9 mouse cellular contexts compared by ENCODE assay signal in the genomic region with DNA sequence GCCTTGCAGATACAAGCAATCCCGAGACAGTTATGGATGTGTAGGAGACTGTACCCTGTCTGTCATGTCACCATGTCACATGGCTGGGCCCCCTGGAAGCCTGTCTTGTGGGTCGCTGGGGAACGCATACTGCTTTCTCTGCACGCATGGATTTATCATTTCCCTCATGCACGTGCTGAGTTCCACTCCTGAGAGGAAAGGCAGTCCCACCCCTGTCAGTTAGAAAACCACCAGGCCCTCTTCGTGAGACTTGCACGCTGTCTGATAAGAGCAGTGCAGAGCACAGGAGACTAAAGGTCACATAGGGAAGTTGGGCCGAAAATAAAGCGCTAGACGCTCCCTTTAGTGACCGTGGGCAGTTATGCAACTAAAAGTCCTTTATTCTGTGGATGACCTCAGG.
A peak's percentile ranks its signal among the peaks of the same experiment; 100 is the strongest.
DNase-seq lines count a peak whose midpoint lies in the region; ATAC-seq and TF ChIP-seq lines count a peak whose summit lies in the region.
"Had no signal": no experiment of that assay in that cellular context is flagged by ENCODE, and none has a peak within 500 bp of the region (broad histone marks: within the 10 kb centered on the region; RNA-seq: fewer than 3 reads in every experiment).

No protein-coding gene starts in this region.

- TF ChIP-seq RAD21 in MEL (IDR thresholded peaks at IDR 0.05; ENCODE audit: low read depth, low read length), result no peak

- H3K27ac ChIP-seq in MEL (ENCODE audit: control insufficient read depth, low read depth, low read length), result peak overlapping the region; percentile 97
- H3K27ac ChIP-seq in embryonic facial prominence, embryonic 10.5 days (replicated peaks), result peak overlapping the region; percentile 61
- no peak overlapping the region for H3K27ac ChIP-seq in intestine, embryonic 16.5 days (ENCODE audit: low read length)
- no peak overlapping the region for H3K27ac ChIP-seq in cerebellum, adult 2 months (ENCODE audit: insufficient read depth, low read length)

- H3K9ac ChIP-seq in MEL (ENCODE audit: control insufficient read depth, low read depth, low read length, poor library complexity, severe bottlenecking), result peak overlapping the region; percentile 56
- H3K9ac ChIP-seq in intestine, embryonic 16.5 days (ENCODE audit: low read depth, low read length), result no peak overlapping the region

- peak; percentile 42 to 48; a peak in 3 of 4 replicates for TF ChIP-seq POLR2A in MEL (IDR thresholded peaks at IDR 0.05; ENCODE audit: control insufficient read depth in 1 of 2, insufficient read depth in 1 of 2, low read depth in 1 of 2, low read length in 2 of 2, poor library complexity in 1 of 2)
- no peak for TF ChIP-seq POLR2A in cerebellum, adult 2 months (IDR thresholded peaks at IDR 0.05; ENCODE audit: borderline replicate concordance, insufficient read depth, low read length)

- peak; percentile 94 to 97 for TF ChIP-seq EP300 in MEL (IDR thresholded peaks at IDR 0.05; ENCODE audit: low read depth in 1 of 2, low read length in 2 of 2)

- peaks cover 51 to 63% of the 10 kb centered on the region in 2 experiments for H3K4me1 ChIP-seq in MEL (ENCODE audit: control insufficient read depth in 1 of 2, insufficient read depth in 2 of 2, low read length in 2 of 2)
- peaks cover 42% of the 10 kb centered on the region for H3K4me1 ChIP-seq in embryonic facial prominence, embryonic 10.5 days
- peaks cover 11% of the 10 kb centered on the region for H3K4me1 ChIP-seq in intestine, embryonic 16.5 days (ENCODE audit: control insufficient read depth, insufficient read depth, low read length)
- no peaks in the 10 kb centered on the region for H3K4me1 ChIP-seq in cerebellum, adult 2 months (ENCODE audit: control insufficient read depth, insufficient read depth, low read length)

- H3K79me2 ChIP-seq in MEL (ENCODE audit: control insufficient read depth, insufficient read depth, low read length, poor library complexity), result peaks cover 26% of the 10 kb centered on the region

- H3K4me2 ChIP-seq in intestine, embryonic 16.5 days (ENCODE audit: low read depth, low read length), result no peak overlapping the region

- TF ChIP-seq CTCF in MEL (IDR thresholded peaks at IDR 0.05 in 2 of 3, conservative IDR thresholded peaks at IDR 0.05 in 1 of 3; ENCODE audit: control insufficient read depth in 1 of 3, insufficient read depth in 1 of 3, low read depth in 2 of 3, low read length in 3 of 3, poor library complexity in 1 of 3, severe bottlenecking in 1 of 3), result no peak
- TF ChIP-seq CTCF in cerebellum, adult 2 months (IDR thresholded peaks at IDR 0.05; ENCODE audit: borderline replicate concordance, insufficient read depth, low read depth, low read length), result no peak

- H3K36me3 ChIP-seq in MEL (ENCODE audit: control insufficient read depth in 1 of 2, insufficient read depth in 2 of 2, low read length in 2 of 2), result peaks cover 2 to 69% of the 10 kb centered on the region in 2 experiments; a peak in 2 of 4 replicates
- H3K36me3 ChIP-seq in embryonic facial prominence, embryonic 10.5 days (replicated peaks), result no peaks in the 10 kb centered on the region
- no peaks in the 10 kb centered on the region for H3K36me3 ChIP-seq in intestine, embryonic 16.5 days (ENCODE audit: control insufficient read depth, insufficient read depth, low read length)

- H3K9me3 ChIP-seq in MEL (replicated peaks; ENCODE audit: insufficient read depth, low read length), result no peaks in the 10 kb centered on the region
- H3K9me3 ChIP-seq in embryonic facial prominence, embryonic 10.5 days, result no peaks in the 10 kb centered on the region
- H3K9me3 ChIP-seq in intestine, embryonic 16.5 days (ENCODE audit: control insufficient read depth, low read length), result no peaks in the 10 kb centered on the region

- H3K27me3 ChIP-seq in MEL (ENCODE audit: control insufficient read depth in 1 of 2, insufficient read depth in 2 of 2, low read length in 2 of 2), result no peaks in the 10 kb centered on the region
- H3K27me3 ChIP-seq in embryonic facial prominence, embryonic 10.5 days (replicated peaks; ENCODE audit: low read depth, poor library complexity, severe bottlenecking), result no peaks in the 10 kb centered on the region
- no peaks in the 10 kb centered on the region for H3K27me3 ChIP-seq in intestine, embryonic 16.5 days (replicated peaks; ENCODE audit: control insufficient read depth, insufficient read depth, low read length)
- H3K27me3 ChIP-seq in cerebellum, adult 2 months (ENCODE audit: control insufficient read depth, insufficient read depth, low read length), result no peaks in the 10 kb centered on the region

- WGBS in embryonic facial prominence, embryonic 10.5 days, result 78% methylated on average over 11 of the region's 11 CpGs
- WGBS in intestine, embryonic 16.5 days, result 48% methylated on average over 11 of the region's 11 CpGs
- 78% methylated on average over 11 of the region's 11 CpGs for WGBS in cerebellum, adult 2 months

- ATAC-seq in intestine, embryonic 16.5 days, result peak; percentile 69
- ATAC-seq in megakaryocyte, adult 5-6 weeks (ENCODE audit: poor library complexity, severe bottlenecking), result peak; percentile 30; the same call in 1 of the 2 replicates

- H3K4me3 ChIP-seq in MEL (ENCODE audit: control insufficient read depth in 1 of 2, insufficient read depth in 1 of 2, low read depth in 2 of 2, low read length in 2 of 2), result peak overlapping the region; percentile 14 to 44
- H3K4me3 ChIP-seq in embryonic facial prominence, embryonic 10.5 days, result no peak overlapping the region
- H3K4me3 ChIP-seq in intestine, embryonic 16.5 days (ENCODE audit: low read length), result no peak overlapping the region
- no peak overlapping the region for H3K4me3 ChIP-seq in cerebellum, adult 2 months (replicated peaks; ENCODE audit: insufficient read depth, low read depth, low read length)

- peak; percentile 91 for DNase-seq in MEL (ENCODE audit: low read depth, low spot score)
- DNase-seq in embryonic facial prominence, embryonic 10.5 days (ENCODE audit: low spot score), result no peak
- no peak for DNase-seq in lung, adult 18-20 months
- no peak for DNase-seq in urinary bladder, adult 18-20 months (ENCODE audit: low spot score in 2 of 2)
- no peak for DNase-seq in cerebellum, adult 2 months
- DNase-seq: kidney, postnatal 36 days; thymus, postnatal 36 days had no signal

TF ChIP-seq in MEL, 35 proteins besides CTCF, POLR2A, EP300 and RAD21 (continues in another document):
- TF ChIP-seq NRF1 (IDR thresholded peaks at IDR 0.05; ENCODE audit: insufficient read depth, low read depth, low read length, poor library complexity, severe bottlenecking), result no peak
- no peak; the same call in 1 of the 2 replicates for TF ChIP-seq ZMIZ1 (IDR thresholded peaks at IDR 0.05; ENCODE audit: low read depth, low read length)
- TF ChIP-seq USF1 (IDR thresholded peaks at IDR 0.05; ENCODE audit: low read depth, low read length), result peak; percentile 84
- peak; percentile 100 for TF ChIP-seq BHLHE40 (IDR thresholded peaks at IDR 0.05; ENCODE audit: borderline replicate concordance, low read depth, low read length)
- no peak for TF ChIP-seq SMC3 (IDR thresholded peaks at IDR 0.05; ENCODE audit: low read depth, low read length)
- peak; percentile 45; the same call in 1 of the 2 replicates for TF ChIP-seq MAFK (IDR thresholded peaks at IDR 0.05; ENCODE audit: borderline replicate concordance, low read depth, low read length)
- no peak for TF ChIP-seq USF2 (IDR thresholded peaks at IDR 0.05; ENCODE audit: borderline replicate concordance in 1 of 2, insufficient read depth in 1 of 2, low read depth in 1 of 2, low read length in 2 of 2)
- TF ChIP-seq POLR2AphosphoS5 (IDR thresholded peaks at IDR 0.05; ENCODE audit: borderline replicate concordance, low read depth, low read length), result no peak
- peak; percentile 78 for TF ChIP-seq RCOR1 (IDR thresholded peaks at IDR 0.05; ENCODE audit: low read depth, low read length)
- peak; percentile 100 for TF ChIP-seq MYC (IDR thresholded peaks at IDR 0.05; ENCODE audit: low read depth, low read length)
- no peak for TF ChIP-seq UBTF (IDR thresholded peaks at IDR 0.05; ENCODE audit: borderline replicate concordance, insufficient read depth, low read depth, low read length)
- TF ChIP-seq MAZ (IDR thresholded peaks at IDR 0.05; ENCODE audit: low read depth, low read length), result peak; percentile 88
- peak; percentile 95 for TF ChIP-seq SIN3A (IDR thresholded peaks at IDR 0.05; ENCODE audit: low read length)
- peak; percentile 92 for TF ChIP-seq GATA1 (IDR thresholded peaks at IDR 0.05; ENCODE audit: low read depth, low read length)
- peak; percentile 78 for TF ChIP-seq TAL1 (IDR thresholded peaks at IDR 0.05; ENCODE audit: low read length)
- TF ChIP-seq ZNF384 (IDR thresholded peaks at IDR 0.05; ENCODE audit: low read depth, low read length), result no peak
- TF ChIP-seq GABPA (IDR thresholded peaks at IDR 0.05; ENCODE audit: low read depth, low read length), result 0 out of 2 replicates have a peak, but pooled peaks have one; percentile 6
- peak; percentile 11; the same call in 1 of the 2 replicates for TF ChIP-seq POLR2AphosphoS2 (IDR thresholded peaks at IDR 0.05; ENCODE audit: low read length)
- TF ChIP-seq MYB (IDR thresholded peaks at IDR 0.05; ENCODE audit: low read depth, low read length), result peak; percentile 90
- TF ChIP-seq MAX (IDR thresholded peaks at IDR 0.05; ENCODE audit: low read length), result peak; percentile 99
- peak; percentile 99 for TF ChIP-seq MXI1 (IDR thresholded peaks at IDR 0.05; ENCODE audit: low read depth, low read length)
- TF ChIP-seq ETS1 (IDR thresholded peaks at IDR 0.05; ENCODE audit: low read depth, low read length), result peak; percentile 97
- peak; percentile 66 for TF ChIP-seq TBP (IDR thresholded peaks at IDR 0.05; ENCODE audit: low read depth, low read length)
- TF ChIP-seq E2F4 (IDR thresholded peaks at IDR 0.05; ENCODE audit: borderline replicate concordance, low read depth, low read length), result no peak
- TF ChIP-seq TCF12 (IDR thresholded peaks at IDR 0.05; ENCODE audit: low read depth, low read length), result peak; percentile 91
- 0 out of 2 replicates have a peak, but pooled peaks have one; percentile 42 for TF ChIP-seq JUND (IDR thresholded peaks at IDR 0.05; ENCODE audit: low read depth, low read length)
- no peak for TF ChIP-seq CHD2 (IDR thresholded peaks at IDR 0.05; ENCODE audit: low read length)
- TF ChIP-seq CHD1 (IDR thresholded peaks at IDR 0.05; ENCODE audit: low read depth, low read length), result no peak
- no peak for TF ChIP-seq KAT2A (conservative IDR thresholded peaks at IDR 0.05; ENCODE audit: low read depth, low read length)
- no peak; the same call in 1 of the 2 replicates for TF ChIP-seq ZKSCAN1 (IDR thresholded peaks at IDR 0.05; ENCODE audit: low read depth, low read length)
- TF ChIP-seq ZC3H11A (IDR thresholded peaks at IDR 0.05; ENCODE audit: low read depth, low read length), result no peak
- no peak for TF ChIP-seq ELF1 (IDR thresholded peaks at IDR 0.05; ENCODE audit: low read depth, low read length)

Comparison
In these comparisons a context has a peak if more than half of its experiments do, and no peak if none do; other contexts are left out.
1. H3K27ac ChIP-seq: peak in MEL (single experiment) and embryonic facial prominence, embryonic 10.5 days (single experiment); none in intestine, embryonic 16.5 days (single experiment) and cerebellum, adult 2 months (single experiment).
2. H3K4me3 ChIP-seq: peak in MEL (2 of 2); none in embryonic facial prominence, embryonic 10.5 days (single experiment), intestine, embryonic 16.5 days (single experiment) and cerebellum, adult 2 months (single experiment).